Mouse (Mus musculus) leukemia stem cell, adult 10-12 weeks (primary cell): Measurements from ENCODE around the gene Olfr970. TPM values are rescaled to one million over a fixed set of nuclear protein-coding genes. Genes with fewer than 3 reads are reported as not detected.

Source experiments
- polyA plus RNA-seq: library from polyadenylated mRNA; stranded (reverse); fragments of >175 nt; gene quantifications from 2 replicates; pipeline ENCODE4 v1.2.3, GENCODE M21; 2012; ENCODE audit warnings: low replicate concordance

Olfr970 gene
- polyA plus RNA-seq = not detected in 2 replicates

DNA sequence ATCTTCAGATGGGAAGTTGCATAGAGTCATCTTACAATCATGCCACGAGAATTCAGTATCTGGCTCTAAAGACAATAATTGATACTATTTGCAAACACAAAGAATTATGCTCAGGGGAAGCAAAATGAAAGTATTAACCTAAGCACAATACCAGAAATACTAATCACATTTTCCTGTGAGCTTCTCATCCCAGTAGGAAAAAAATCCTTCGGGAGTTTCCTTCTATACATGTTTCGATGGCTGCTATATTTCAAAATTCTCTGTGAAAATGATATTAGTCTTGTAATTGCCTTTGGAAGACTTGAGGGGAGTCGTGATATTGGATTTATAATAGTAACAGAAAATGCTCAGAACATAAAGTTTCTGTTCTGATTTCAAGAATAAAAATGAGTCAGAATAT is at the start of gene Olfr970:
Olfr970 (plus strand) TSS at position 301 of the 400 bp plus-strand sequence.

DNA sequence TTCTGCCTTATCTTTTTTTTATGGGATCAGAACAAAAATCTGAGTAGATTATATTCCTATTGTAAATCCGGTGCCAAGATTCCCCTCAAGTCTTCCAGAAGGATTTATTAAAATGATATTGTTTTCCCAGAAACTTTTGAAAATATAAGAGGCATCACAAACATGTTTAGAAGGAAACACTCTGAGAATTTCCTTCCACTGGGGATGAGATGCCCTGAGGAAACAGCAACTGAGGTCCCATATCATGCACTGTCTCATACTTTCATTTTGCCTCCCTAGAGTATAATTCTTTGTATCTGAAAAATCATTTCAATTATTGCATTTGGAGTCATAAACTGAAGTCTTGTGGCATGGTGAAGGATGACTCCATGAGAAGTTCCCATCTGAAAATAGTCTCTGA is 25.5 kb upstream of the Olfr970 start, which contains the start of gene Olfr968:
Olfr968 (minus strand) TSS at position 101 of the 400 bp plus-strand sequence.

GRCm38 (mm10) chr9:39790558-39790957 is 18.1 kb upstream of the Olfr970 start, which contains the start of gene Olfr969:
Olfr969 (plus strand) TSS chr9:39790945.

DNA sequence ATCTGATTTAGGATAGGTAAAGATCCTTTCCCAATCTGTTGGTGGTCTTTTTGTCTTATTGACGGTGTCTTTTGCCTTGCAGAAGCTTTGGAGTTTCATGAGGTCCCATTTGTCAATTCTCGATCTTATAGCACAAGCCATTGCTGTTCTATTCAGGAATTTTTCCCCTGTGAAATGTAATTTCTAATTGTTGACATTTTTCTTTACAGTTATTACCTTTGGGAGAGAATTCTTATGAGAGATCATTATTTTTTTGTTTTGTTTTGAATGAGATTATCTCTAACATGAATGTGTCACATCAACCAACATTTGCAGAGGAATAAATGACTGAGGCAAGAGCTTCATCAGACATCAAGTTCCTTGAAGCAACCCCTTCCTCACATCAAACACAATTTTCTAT is 27.9 kb downstream of the Olfr970 start, which contains the start of gene Olfr971:
Olfr971 (plus strand) TSS at position 301 of the 400 bp plus-strand sequence.

DNA sequence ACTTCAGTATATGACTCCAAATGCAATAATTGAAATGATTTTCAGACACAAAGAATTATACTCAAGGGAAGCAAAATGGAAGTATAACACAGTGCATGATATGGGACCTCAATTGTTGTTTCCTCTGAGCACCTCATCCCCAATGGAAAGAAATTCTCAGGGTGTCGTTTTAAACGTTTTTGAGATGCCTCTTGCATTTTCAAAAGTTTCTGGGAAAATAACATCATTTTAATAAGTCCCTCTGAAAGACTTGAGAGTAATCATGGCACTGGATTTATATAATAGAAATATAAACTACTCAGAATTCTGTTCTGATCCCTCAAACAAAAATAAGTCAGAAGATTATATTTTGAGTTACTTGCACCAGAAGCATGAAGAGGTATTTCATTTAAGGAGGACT is 57.5 kb downstream of the Olfr970 start, which contains the start of gene Olfr972:
Olfr972 (plus strand) TSS at position 301 of the 400 bp plus-strand sequence.

Other genes starting within 250 kb of the Olfr970 start
- gene Olfr959, start 233.3 kb upstream of the Olfr970 start, polyA plus RNA-seq = not detected in 2 replicates
- gene AW551984, start 204.5 kb upstream of the Olfr970 start, polyA plus RNA-seq = not detected in 2 replicates
- not detected in 2 replicates for gene Olfr148, start 198.2 kb upstream of the Olfr970 start, polyA plus RNA-seq
- not detected in 2 replicates for gene Olfr960, start 187.5 kb upstream of the Olfr970 start, polyA plus RNA-seq
- not detected in 2 replicates for gene Olfr961, start 163.8 kb upstream of the Olfr970 start, polyA plus RNA-seq
- not detected in 2 replicates for gene Olfr963, start 141.7 kb upstream of the Olfr970 start, polyA plus RNA-seq
- gene Olfr149, start 101.7 kb upstream of the Olfr970 start, polyA plus RNA-seq = not detected in 2 replicates
- not detected in 2 replicates for gene Olfr965, start 97.5 kb upstream of the Olfr970 start, polyA plus RNA-seq
- not detected in 2 replicates for gene Olfr150, start 77.9 kb upstream of the Olfr970 start, polyA plus RNA-seq
- not detected in 2 replicates for gene Olfr967, start 62.6 kb upstream of the Olfr970 start, polyA plus RNA-seq
- not detected in 2 replicates for gene Olfr968, start 25.6 kb upstream of the Olfr970 start, polyA plus RNA-seq
- gene Olfr969, start 17.9 kb upstream of the Olfr970 start, polyA plus RNA-seq = not detected in 2 replicates
- not detected in 2 replicates for gene Olfr971, start 28.0 kb downstream of the Olfr970 start, polyA plus RNA-seq
- not detected in 2 replicates for gene Olfr972, start 57.6 kb downstream of the Olfr970 start, polyA plus RNA-seq
- not detected in 2 replicates for gene Olfr229, start 98.5 kb downstream of the Olfr970 start, polyA plus RNA-seq
- gene Olfr974, start 128.6 kb downstream of the Olfr970 start, polyA plus RNA-seq = not detected in 2 replicates
- not detected in 2 replicates for gene Olfr975, start 143.2 kb downstream of the Olfr970 start, polyA plus RNA-seq
- not detected in 2 replicates for gene Olfr976, start 152.3 kb downstream of the Olfr970 start, polyA plus RNA-seq
- not detected in 2 replicates for gene Olfr978, start 183.3 kb downstream of the Olfr970 start, polyA plus RNA-seq
- 0.05 TPM in 1 of 2 replicates, not detected in the other for gene Olfr979, start 194.6 kb downstream of the Olfr970 start, polyA plus RNA-seq
- gene Olfr980, start 200.7 kb downstream of the Olfr970 start, polyA plus RNA-seq = not detected in 2 replicates
- gene Olfr981, start 212.6 kb downstream of the Olfr970 start, polyA plus RNA-seq = not detected in 2 replicates